22 mouse cellular contexts compared by ENCODE assay signal in the genomic region with DNA sequence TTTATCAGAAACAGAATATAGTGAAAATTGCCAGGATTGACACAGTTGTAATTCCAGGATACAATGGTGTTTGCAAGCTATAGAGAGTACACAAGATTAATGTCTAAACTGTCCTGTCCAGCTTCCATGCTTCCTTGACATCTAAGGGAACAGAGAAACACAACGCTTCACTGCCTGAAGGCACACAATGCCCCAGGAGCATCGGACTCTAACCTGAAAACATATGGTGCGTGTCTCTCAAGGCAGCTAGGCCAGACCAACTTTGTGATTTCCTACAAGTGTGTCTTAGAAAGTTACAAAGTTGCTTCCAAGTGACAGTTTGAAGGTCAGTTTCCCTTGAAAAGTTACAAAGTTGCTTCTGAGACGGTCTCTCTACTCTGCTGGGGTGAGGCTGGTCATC. TPM values are rescaled to one million over a fixed set of nuclear protein-coding genes. Genes with fewer than 3 reads are reported as not detected.
"Had no signal": no experiment of that assay in that cellular context is flagged by ENCODE, and none has a peak within 500 bp of the region (broad histone marks: within the 10 kb centered on the region; RNA-seq: fewer than 3 reads in every experiment).

No protein-coding gene starts in this region.

- H3K27me3 ChIP-seq: midbrain, embryonic 12.5 days; neural tube, embryonic 13.5 days; neural tube, embryonic 15.5 days had no signal

- H3K4me2 ChIP-seq: lung, embryonic 14.5 days; midbrain, embryonic 12.5 days; neural tube, embryonic 13.5 days; neural tube, embryonic 15.5 days had no signal

- DNase-seq: lung, adult 18-20 months; lung, embryonic 14.5 days; lung, postnatal 10 days; lung, postnatal 4 days; midbrain, embryonic 14.5 days; retina, postnatal 1 day; right cerebral cortex, adult 18-20 months; right cerebral cortex, postnatal 25 days; right cerebral cortex, postnatal 4 days; spleen, adult 18-20 months; thymus, adult 18-20 months; thymus, postnatal 14 days; thymus, postnatal 36 days had no signal

- H3K9ac ChIP-seq: lung, embryonic 14.5 days; midbrain, embryonic 12.5 days; neural tube, embryonic 13.5 days; neural tube, embryonic 15.5 days had no signal

- H3K27ac ChIP-seq: midbrain, embryonic 10.5 days; midbrain, embryonic 12.5 days; neural tube, embryonic 13.5 days; neural tube, embryonic 15.5 days had no signal

- H3K4me1 ChIP-seq: neural tube, embryonic 13.5 days had no signal

- H3K4me3 ChIP-seq: midbrain, embryonic 10.5 days; midbrain, embryonic 12.5 days; myocyte; neural tube, embryonic 13.5 days; neural tube, embryonic 15.5 days had no signal

- ATAC-seq: midbrain, embryonic 16.5 days had no signal

- H3K9me3 ChIP-seq: midbrain, embryonic 10.5 days; midbrain, embryonic 12.5 days; neural tube, embryonic 13.5 days; neural tube, embryonic 15.5 days had no signal

RNA-seq across cellular contexts. Expression of a gene that starts 41.7 kb away (rescaled TPM):
- total RNA-seq: megakaryocyte, adult 5-6 weeks; megakaryocyte-erythroid progenitor cell, adult 5-6 weeks had no signal
- polyA plus RNA-seq: myocyte; small intestine, adult 2 months had no signal
